Mouse (Mus musculus): Measurements from ENCODE around the gene Rab1a. TPM values are rescaled to one million over a fixed set of nuclear protein-coding genes. Genes with fewer than 3 reads are reported as not detected.

Rab1a gene
- total RNA-seq, 2 experiments from 2014 or later: 88.6 to 95.4 TPM

DNA sequence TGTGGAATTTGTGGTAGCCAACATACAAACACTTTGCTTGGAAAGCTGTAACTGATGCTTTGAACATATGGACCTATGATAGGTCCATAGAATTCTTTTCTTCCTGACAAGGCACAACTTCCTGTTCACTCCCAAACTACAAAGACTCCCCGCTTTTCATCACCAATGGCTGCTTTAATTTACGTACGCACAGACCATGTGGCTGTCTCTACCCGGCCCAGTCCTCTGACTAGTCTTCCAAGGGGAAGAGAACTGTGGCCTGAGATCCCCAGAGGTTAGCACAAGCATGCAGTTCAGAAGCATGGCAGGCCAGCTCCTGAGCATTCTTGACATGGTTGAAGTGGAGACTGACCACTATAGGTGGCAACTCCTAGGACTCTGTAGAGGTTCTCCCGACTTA lies 27.4 kb downstream of the Rab1a start:
- peak overlapping the region; percentile 84; the same call in 1 of the 2 replicates for H3K27ac ChIP-seq
- no peak for DNase-seq
- intact Hi-C loops (cut with DNase I): no loop called here
- TF ChIP-seq CTCF (IDR thresholded peaks at IDR 0.05): no peak
- no peak overlapping the region for H3K4me3 ChIP-seq

DNA sequence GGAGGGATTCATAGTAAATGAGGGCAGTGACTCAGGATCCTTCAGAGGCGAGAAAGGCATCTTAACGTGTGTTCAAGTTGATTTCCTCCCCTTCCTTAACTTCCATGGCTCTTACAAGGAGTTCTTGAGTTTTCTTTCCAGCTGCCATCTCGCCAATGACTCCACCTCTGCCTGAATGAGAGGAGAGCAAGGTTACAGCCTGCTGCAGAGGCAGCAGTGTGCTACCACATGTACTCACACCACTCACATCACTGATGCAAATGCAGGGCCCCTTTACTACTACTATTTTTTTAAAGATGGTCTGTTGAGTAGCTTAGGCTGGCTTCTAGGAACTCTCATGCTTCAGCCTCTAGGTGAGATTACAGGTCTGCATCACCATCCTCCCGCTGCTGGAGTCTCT lies 28.1 kb downstream of the Rab1a start:
- intact Hi-C loops (cut with DNase I): no loop called here
- no peak overlapping the region for H3K4me3 ChIP-seq
- H3K27ac ChIP-seq: peak overlapping the region; percentile 84
- TF ChIP-seq CTCF (IDR thresholded peaks at IDR 0.05): no peak
- DNase-seq: no peak

DNA sequence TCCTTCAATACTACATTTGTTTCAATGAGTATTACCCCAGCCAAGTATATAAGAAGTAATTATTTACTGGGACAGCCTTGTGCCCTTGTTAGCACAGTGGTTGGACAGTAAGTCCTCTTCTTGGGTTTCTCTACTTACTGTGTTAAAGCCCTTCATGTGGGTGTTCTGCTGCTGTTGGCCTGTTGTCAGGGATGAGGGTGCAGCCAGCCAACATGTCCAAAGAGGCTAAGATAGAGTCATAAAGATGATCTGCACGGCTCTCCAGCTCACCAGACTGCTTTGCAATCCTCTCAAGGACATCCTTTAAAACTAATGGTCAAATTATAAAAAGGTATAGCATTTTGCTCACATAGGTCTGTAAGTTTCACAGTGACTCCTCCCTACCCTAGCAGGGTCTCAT lies 29.1 kb downstream of the Rab1a start:
- no peak for TF ChIP-seq CTCF (IDR thresholded peaks at IDR 0.05)
- intact Hi-C loops (cut with DNase I): no loop called here
- H3K4me3 ChIP-seq: no peak overlapping the region
- peak overlapping the region; percentile 84 for H3K27ac ChIP-seq
- peak; percentile 54 for DNase-seq

GRCm38 (mm10) chr11:20231128-20231878 lies 30.1 kb downstream of the Rab1a start:
- TF ChIP-seq CTCF (IDR thresholded peaks at IDR 0.05): peak; percentile 31
- peak overlapping the region; percentile 84 for H3K27ac ChIP-seq
- H3K4me3 ChIP-seq: no peak overlapping the region
- intact Hi-C loops (cut with DNase I): no loop called here
- peak; percentile 43 for DNase-seq

- DNase-seq: no peak
- Histone ChIP-seq H3K4me3 (no peak overlapping the region), H3K27ac (peak overlapping the region; percentile 84)
- intact Hi-C loops (cut with DNase I): no loop called here
- TF ChIP-seq CTCF (IDR thresholded peaks at IDR 0.05): no peak
Observed at GRCm38 (mm10) chr11:20232016-20232755, 31.0 kb downstream of the Rab1a start.

- intact Hi-C loops (cut with DNase I): no loop called here
Observed at GRCm38 (mm10) chr11:20234233-20234632, 33.0 kb downstream of the Rab1a start.

GRCm38 (mm10) chr11:20237018-20237417 lies 35.8 kb downstream of the Rab1a start:
- Histone ChIP-seq H3K27ac (peak overlapping the region; percentile 21; the same call in 1 of the 2 replicates), H3K4me3 (no peak overlapping the region)
- TF ChIP-seq CTCF (IDR thresholded peaks at IDR 0.05): no peak
- DNase-seq: no peak
- intact Hi-C loops (cut with DNase I): no loop called here

More at GRCm38 (mm10) chr11:20234233-20234632, 33.0 kb downstream of the Rab1a start:
- TF ChIP-seq CTCF (IDR thresholded peaks at IDR 0.05): peak; percentile 39; the same call in 1 of the 2 replicates
- no peak overlapping the region; the same call in 1 of the 2 replicates for H3K27ac ChIP-seq
- DNase-seq: no peak
- no peak overlapping the region for H3K4me3 ChIP-seq

DNA sequence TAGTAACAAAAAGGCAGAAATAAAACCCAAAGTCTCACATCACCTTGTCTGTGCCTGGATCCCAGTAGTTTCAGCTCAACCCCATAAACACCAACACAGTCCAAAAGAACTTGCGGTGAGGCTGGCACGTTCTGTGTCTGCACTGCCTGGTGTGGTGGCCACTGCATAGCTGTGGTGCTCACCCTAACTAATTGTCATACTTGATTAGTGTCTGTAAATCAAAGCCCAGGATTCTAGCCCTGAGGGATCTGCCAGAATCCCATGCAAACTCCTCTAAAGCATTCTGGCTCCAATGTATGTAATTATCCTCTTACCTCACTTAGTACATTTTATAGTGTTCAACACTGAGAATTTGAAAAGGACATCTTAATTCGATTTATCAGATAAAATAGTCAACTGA lies 36.7 kb downstream of the Rab1a start:
- H3K4me3 ChIP-seq: no peak overlapping the region
- TF ChIP-seq CTCF (IDR thresholded peaks at IDR 0.05): no peak
- DNase-seq: no peak
- intact Hi-C loops (cut with DNase I): no loop called here
- no peak overlapping the region for H3K27ac ChIP-seq

DNA sequence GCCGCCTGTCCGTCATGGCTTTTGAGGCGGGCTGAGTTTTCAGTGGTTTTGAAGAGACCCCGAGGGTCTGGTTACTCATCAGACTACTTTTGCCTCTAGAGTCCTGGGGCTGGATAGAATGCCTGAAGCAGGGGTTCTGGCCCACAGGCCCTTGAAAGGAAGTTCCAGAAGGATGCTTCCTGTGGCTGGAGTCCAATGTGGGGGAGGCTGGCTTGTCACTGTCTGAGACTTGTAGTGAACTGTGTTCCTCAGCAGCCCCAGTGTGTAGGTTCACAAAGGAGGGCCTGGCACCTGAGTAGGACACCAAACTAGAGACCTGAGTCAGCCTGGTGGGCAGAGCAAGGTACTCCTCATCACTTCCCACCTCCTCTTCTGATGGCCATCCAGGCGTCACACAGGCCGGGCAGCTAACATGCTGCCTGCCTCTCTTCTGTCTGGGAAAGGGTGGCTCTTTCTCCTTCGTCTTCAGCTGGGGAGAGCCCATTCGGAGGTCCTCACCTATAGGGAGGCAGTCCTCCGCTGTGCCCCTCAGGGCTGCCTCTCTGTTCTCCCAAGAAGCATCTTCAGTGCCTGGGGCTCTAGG lies 38.1 kb downstream of the Rab1a start:
- intact Hi-C loops (cut with DNase I): no loop called here
- TF ChIP-seq CTCF (IDR thresholded peaks at IDR 0.05): no peak
- Histone ChIP-seq H3K4me3 (no peak overlapping the region), H3K27ac (no peak overlapping the region)
- DNase-seq: no peak

GRCm38 (mm10) chr11:20240331-20240730 lies 39.1 kb downstream of the Rab1a start:
- no peak overlapping the region for H3K4me3 ChIP-seq
- H3K27ac ChIP-seq: peak overlapping the region; percentile 40
- TF ChIP-seq CTCF (IDR thresholded peaks at IDR 0.05): no peak
- intact Hi-C loops (cut with DNase I): no loop called here
- DNase-seq: no peak

GRCm38 (mm10) chr11:20241311-20241710 lies 40.1 kb downstream of the Rab1a start:
- TF ChIP-seq CTCF (IDR thresholded peaks at IDR 0.05): no peak
- Histone ChIP-seq H3K4me3 (no peak overlapping the region), H3K27ac (0 out of 2 replicates have a peak overlapping the region, but pooled peaks have one; percentile 31)
- intact Hi-C loops (cut with DNase I): no loop called here
- no peak for DNase-seq

- H3K4me3 ChIP-seq: no peak overlapping the region
- TF ChIP-seq CTCF (IDR thresholded peaks at IDR 0.05): no peak
- DNase-seq: no peak
- intact Hi-C loops (cut with DNase I): no loop called here
- H3K27ac ChIP-seq: 0 out of 2 replicates have a peak overlapping the region, but pooled peaks have one; percentile 31
Observed at GRCm38 (mm10) chr11:20242366-20243056, 41.3 kb downstream of the Rab1a start.
